Mouse (Mus musculus): ENCODE results near the gene Fam20c.

- TF ChIP-seq CTCF (IDR thresholded peaks at IDR 0.05; ENCODE audit: insufficient read depth, low read length): no peak
- TF ChIP-seq POLR2A (IDR thresholded peaks at IDR 0.05; ENCODE audit: borderline replicate concordance, extremely low read depth, low read depth, low read length): no peak
These were observed 33.3 kb downstream of the Fam20c start for GRCm38 (mm10) chr5:138787648-138788047.

Data from lung, adult 2 months (tissue).